Mouse (Mus musculus) heart, postnatal 14 days (tissue): ENCODE measurements around the gene Nrp1. TPM values are rescaled to one million over a fixed set of nuclear protein-coding genes. Genes with fewer than 3 reads are reported as not detected.
A peak's percentile ranks its signal among the peaks of the same experiment; 100 is the strongest.

Experiments
- DNase-seq, 2 experiments: peaks; one replicate each; pipeline ENCODE4 v3.0.0; 2021 to 2022
- intact Hi-C: fragments of 180-260 bp; cut with DNase I; formaldehyde crosslinking; loops from one replicate; pipeline ENCODE4 v1.15.1; 2025
- total RNA-seq, 2 experiments: library from RNA; stranded (reverse); gene quantifications; 2 replicates each; pipeline ENCODE4 v1.2.3; 2021

Gene Nrp1
- total RNA-seq, 2 experiments from 2014 or later: 128 to 131 TPM

GRCm38 (mm10) chr8:128361343-128361870 is 3.0 kb downstream of the Nrp1 start:
- DNase-seq: no peak
- intact Hi-C loops: loop anchor here (2.0 to 5.0 kb wide), 2 partner anchors 76 to 1171 kb away; no protein-coding TSS in a partner anchor

GRCm38 (mm10) chr8:128362940-128363595 is 4.7 kb downstream of the Nrp1 start:
- DNase-seq: peak; percentile 82 to 89
- intact Hi-C loops: loop anchor here (1.0 to 5.0 kb wide), 2 partner anchors 74 to 125 kb away; no protein-coding TSS in a partner anchor

GRCm38 (mm10) chr8:128370496-128370895 is 12.1 kb downstream of the Nrp1 start:
- no peak for DNase-seq
- intact Hi-C loops: no loop called here

GRCm38 (mm10) chr8:128371026-128371425 is 12.6 kb downstream of the Nrp1 start:
- intact Hi-C loops: no loop called here
- no peak for DNase-seq

GRCm38 (mm10) chr8:128371789-128372188 is 13.4 kb downstream of the Nrp1 start:
- intact Hi-C loops: no loop called here

GRCm38 (mm10) chr8:128372724-128373123 is 14.3 kb downstream of the Nrp1 start:
- DNase-seq: no peak
- intact Hi-C loops: no loop called here

More at GRCm38 (mm10) chr8:128371789-128372188, 13.4 kb downstream of the Nrp1 start:
- DNase-seq: no peak

- no peak for DNase-seq
- intact Hi-C loops: no loop called here
Observed at GRCm38 (mm10) chr8:128373418-128373817, 15.0 kb downstream of the Nrp1 start.

GRCm38 (mm10) chr8:128375291-128375690 is 16.9 kb downstream of the Nrp1 start:
- intact Hi-C loops: loop anchor here (5.0 kb wide), 1 partner anchor 62 kb away; no protein-coding TSS in a partner anchor
- no peak for DNase-seq

- intact Hi-C loops: no loop called here
- DNase-seq: peak in 1 of 2 experiments; percentile 44
Observed at GRCm38 (mm10) chr8:128383176-128383575, 24.8 kb downstream of the Nrp1 start.

GRCm38 (mm10) chr8:128384366-128384765 is 26.0 kb downstream of the Nrp1 start:
- intact Hi-C loops: no loop called here

GRCm38 (mm10) chr8:128384921-128385332 is 26.5 kb downstream of the Nrp1 start:
- DNase-seq: no peak
- intact Hi-C loops: no loop called here

More at GRCm38 (mm10) chr8:128384366-128384765, 26.0 kb downstream of the Nrp1 start:
- no peak for DNase-seq

GRCm38 (mm10) chr8:128386963-128387621 is 28.7 kb downstream of the Nrp1 start:
- DNase-seq: peak; percentile 38 to 42
- intact Hi-C loops: no loop called here

GRCm38 (mm10) chr8:128390759-128391158 is 32.4 kb downstream of the Nrp1 start:
- DNase-seq: no peak
- intact Hi-C loops: no loop called here

GRCm38 (mm10) chr8:128391182-128391760 is 32.9 kb downstream of the Nrp1 start:
- DNase-seq: no peak
- intact Hi-C loops: no loop called here

GRCm38 (mm10) chr8:128394671-128395193 is 36.3 kb downstream of the Nrp1 start:
- DNase-seq: no peak
- intact Hi-C loops: no loop called here

- DNase-seq: no peak
- intact Hi-C loops: loop anchor here (2.0 kb wide), 1 partner anchor 14 kb away; no protein-coding TSS in a partner anchor
Observed at GRCm38 (mm10) chr8:128396968-128397367, 38.6 kb downstream of the Nrp1 start.

- no peak for DNase-seq
- intact Hi-C loops: loop anchor here (2.0 kb wide), 1 partner anchor 13 kb away; no protein-coding TSS in a partner anchor
Observed at GRCm38 (mm10) chr8:128397441-128397840, 39.0 kb downstream of the Nrp1 start.

GRCm38 (mm10) chr8:128398472-128399091 is 40.2 kb downstream of the Nrp1 start:
- intact Hi-C loops: no loop called here

GRCm38 (mm10) chr8:128400286-128400685 is 41.9 kb downstream of the Nrp1 start:
- no peak for DNase-seq
- intact Hi-C loops: no loop called here

More at GRCm38 (mm10) chr8:128398472-128399091, 40.2 kb downstream of the Nrp1 start:
- no peak for DNase-seq

- intact Hi-C loops: no loop called here
- DNase-seq: no peak
Observed at GRCm38 (mm10) chr8:128404876-128405275, 46.5 kb downstream of the Nrp1 start.
